Mouse (Mus musculus) telencephalon, adult 2 months (tissue): ENCODE measurements around the gene Rere.
"Not testable (repeated sequence)": the region's sequence is repeated elsewhere in the genome, so short reads cannot be mapped to it uniquely, and the experiment has no call there.

Experiments
- DNase-seq: peaks from one replicate; pipeline ENCODE4 v3.0.0-alpha.2; 2011; ENCODE audit warnings: low read depth, low spot score

The Rere gene

DNA sequence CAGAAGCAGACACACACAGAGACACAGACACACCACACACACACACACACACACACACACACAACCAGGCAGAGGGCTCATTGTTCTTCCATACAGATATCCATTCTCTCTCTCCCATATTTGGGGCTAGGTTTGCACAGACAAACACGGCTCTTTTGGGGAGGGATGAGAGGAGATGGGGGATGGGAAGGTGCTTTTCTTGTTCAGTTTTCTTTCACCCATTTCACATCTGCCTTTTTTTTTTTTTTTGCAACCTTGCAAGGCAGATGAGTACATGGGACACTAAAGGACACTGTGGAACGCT lies 1.8 kb downstream of the Rere start:
- DNase-seq = no peak

DNA sequence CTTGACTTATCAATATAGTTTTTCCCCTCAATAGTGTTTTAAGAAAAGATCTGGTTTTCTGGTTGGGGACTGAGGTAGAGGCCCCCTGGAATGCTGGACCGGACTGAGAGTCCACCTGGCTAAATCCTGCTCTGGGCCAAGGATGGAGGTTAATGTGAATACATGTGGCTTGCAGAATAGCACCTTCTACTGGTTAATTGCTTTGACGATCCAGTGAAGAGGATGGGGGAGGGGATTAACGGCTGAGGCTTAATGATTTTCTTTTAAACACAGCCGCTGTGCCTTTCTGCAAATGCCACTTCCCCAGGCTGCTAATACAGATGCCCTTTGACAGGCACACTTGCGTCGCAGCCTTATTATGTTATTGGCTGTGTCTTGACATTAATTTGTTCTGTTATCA lies 2.5 kb downstream of the Rere start:
- no peak for DNase-seq

DNA sequence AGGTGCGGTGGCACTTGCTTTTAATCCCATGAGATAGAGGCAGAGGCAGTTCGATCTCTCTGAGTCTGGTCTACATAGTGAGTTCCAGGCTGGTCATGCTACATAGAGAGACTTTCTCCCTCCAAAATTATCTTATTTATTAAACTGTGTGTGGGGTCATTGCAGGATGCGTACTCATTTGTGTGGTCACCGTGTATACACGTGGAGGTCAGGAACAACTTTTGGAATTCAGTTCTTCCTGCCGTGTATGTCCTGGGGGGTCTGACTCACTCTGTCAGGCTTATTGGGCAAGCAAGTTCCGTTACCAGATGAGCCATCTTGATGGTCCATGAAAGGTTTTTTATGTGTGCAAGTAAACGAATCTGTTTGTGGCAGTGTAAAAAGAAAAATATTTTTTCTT lies 5.5 kb downstream of the Rere start:
- DNase-seq = no peak

DNA sequence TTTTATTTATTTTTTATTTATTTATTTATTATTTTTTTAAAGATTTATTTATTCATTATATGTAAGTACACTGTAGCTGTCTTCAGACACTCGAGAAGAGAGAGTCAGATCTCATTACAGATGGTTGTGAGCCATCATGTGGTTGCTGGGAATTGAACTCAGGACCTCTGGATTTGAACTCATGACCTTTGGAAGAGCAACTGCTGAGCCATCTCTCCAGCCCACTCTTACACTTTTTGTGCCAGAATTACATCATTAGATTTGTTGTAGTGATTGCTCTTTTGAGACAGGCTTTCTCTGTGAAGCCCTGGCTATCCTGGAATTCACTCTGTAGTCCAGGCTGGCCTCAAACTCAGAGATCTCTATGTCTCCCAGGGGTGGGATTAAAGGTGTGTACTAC lies 6.0 kb downstream of the Rere start:
- not testable (repeated sequence) for DNase-seq

DNA sequence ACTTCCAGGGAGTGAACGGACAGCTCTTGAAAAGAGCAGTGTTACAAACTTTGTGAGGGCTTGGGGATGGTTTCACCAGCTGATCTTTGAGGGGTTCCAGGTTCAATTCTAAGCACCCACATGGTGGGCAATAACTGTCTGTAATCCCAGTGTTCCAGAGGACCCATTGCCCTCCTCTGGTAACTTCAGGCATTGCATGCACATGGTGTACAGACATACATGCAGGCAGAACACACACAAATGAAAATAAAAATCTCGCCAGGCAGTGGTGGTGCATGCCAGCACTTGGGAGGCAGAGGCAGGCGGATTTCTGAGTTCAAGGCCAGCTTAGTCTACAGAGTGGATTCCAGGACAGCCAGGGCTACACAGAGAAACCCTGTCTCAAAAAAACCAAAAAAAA lies 10.5 kb downstream of the Rere start:
- DNase-seq = no peak

DNA sequence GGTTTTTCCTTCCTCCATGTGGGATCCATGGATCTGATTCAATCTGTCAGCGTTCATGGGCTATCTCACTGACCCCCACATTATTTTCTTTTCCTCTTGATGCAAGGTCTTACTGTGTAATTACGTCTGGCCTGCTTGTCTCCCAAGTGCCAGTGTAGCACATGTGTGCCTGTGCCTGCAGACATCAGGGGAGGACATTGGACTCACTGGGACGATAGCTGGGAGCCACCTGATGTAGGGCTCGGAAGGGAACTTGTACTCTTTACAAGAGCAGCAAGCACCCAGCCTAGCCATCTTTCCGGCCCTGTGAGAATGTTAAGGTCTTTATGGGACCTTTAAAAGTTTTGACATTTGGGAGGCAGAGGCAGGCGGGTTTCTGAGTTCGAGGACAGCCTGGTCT lies 13.4 kb downstream of the Rere start:
- DNase-seq = no peak

DNA sequence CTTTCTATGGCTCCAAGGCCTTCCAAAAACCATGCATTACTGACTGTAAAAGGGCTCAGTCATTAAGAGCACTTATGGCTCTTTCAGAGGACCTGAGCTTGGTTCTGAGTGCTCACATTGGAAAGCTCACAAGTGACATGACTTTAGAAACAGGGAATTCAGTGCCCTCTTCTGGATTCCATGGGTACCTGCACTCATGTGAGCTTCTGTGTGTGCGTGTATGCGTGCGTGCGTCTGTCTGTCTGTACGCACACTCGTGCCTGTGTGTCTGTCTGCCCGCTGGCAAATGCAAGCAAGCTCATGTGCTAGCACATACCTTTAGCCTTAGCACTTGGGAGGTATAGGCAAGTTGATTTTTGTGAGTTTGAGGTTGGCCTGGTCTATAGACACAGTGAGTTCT lies 14.5 kb downstream of the Rere start:
- no peak for DNase-seq

DNA sequence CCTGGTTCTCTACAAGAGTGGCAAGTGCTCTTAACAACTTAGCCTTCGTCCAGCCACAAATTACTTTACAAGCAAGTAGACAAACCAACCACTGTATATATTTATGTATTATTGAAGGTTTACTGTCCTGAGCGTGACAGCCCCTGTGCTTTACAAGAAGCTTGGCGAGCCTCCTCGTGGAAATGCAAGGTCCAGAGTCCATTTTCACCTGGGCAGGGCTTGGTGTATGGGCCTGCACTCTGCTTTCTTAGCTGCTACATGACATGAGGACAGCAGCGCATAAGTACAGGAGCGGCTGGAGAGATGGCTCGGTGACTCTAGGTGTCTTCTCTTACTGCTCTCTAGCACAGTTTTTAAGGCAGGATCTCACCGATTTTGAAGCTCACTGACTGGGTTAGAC lies 21.3 kb downstream of the Rere start:
- no peak for DNase-seq

DNA sequence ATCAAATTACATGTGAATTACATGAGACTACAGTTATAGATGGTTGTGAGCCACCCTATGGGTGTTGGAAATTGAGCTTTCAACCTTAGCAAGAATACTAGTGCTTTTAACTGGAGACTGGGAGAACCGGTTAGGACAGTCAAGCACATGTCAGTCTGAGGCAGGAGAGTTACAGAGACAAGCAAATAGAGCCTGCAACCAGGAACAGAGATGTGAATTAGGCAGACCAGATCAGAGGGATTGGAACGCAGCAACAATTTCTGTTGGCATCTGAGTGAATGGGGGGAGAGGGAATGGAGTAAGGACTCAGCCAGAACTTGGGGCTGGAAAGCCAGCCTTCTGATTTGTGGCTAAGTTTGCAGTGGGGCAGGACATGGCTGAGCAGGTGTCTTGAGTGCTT lies 25.3 kb downstream of the Rere start:
- DNase-seq = no peak

DNA sequence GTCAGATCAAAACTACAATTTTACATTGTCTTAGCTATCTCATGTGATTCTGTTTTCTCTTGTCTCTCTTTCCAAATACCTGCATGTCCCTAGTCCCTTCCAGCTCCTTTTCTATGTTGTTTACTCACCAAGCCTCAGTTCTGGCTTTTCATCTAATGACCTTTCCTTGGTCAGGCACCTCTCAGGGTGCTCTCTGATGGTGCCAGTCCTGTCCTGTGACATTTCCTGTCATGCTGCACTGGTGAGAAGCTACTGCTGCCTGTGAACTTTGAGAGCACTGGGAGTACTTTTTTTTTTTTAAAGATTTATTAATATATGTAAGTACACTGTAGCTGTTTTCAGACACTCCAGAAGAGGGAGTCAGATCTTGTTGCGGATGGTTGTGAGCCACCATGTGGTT lies 25.8 kb downstream of the Rere start:
- no peak for DNase-seq

DNA sequence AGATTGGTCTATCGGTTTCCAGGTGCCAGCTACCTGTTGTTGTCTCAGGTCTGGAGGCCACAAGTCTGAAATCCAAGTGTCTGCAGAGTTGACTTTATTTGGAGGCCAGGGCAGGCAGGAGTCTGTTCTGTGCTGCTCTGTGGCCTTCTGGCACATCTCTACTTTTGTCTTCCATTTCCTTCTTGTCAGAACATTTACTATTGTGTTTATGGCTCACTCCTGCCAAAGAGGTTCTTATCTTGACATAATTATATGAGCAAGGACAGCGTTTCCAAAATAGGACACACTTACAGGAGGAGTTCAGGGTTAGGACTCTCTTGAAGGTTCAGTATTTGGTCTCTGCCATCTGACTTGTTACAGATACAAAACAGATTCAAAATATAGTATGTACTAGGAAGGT lies 30.0 kb downstream of the Rere start:
- DNase-seq = no peak

DNA sequence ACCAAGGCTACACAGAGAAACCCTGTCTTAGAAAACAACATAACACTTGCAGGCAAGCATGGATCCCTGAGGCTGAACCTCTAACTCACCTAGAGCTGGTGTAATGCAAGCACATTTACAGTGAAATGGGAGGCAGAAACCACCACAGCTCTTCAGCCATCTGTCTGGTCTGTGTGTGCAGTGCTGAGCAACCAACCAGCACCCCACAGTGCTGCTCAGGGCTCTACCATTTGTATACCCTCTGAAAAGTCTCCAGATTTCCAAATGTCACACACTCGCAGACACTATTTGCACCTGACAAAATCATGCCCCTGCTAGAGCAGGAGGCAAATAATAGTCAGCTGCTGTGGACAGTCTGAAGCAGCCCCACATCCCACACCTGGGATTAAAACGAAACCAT lies 31.2 kb downstream of the Rere start:
- no peak for DNase-seq

DNA sequence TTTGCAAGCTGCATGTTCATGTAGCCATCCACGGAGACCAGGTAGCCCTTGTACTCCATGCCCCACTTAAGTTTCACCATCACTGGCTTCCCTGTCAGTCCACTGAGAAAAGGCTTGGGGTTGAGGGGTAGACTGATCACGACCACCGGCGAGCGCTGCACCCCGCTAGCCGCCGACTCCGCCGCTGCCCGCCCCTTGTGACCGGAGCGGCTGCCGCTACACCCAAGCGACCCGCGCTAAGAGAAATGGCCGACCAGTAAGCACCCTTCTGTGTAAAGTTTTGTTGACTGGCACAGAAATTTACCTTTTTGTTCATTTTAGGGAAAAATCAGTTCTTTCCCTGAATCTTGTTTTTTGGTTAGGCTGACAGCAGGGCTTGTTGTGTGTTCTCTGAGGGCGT lies 33.9 kb downstream of the Rere start:
- no peak for DNase-seq

DNA sequence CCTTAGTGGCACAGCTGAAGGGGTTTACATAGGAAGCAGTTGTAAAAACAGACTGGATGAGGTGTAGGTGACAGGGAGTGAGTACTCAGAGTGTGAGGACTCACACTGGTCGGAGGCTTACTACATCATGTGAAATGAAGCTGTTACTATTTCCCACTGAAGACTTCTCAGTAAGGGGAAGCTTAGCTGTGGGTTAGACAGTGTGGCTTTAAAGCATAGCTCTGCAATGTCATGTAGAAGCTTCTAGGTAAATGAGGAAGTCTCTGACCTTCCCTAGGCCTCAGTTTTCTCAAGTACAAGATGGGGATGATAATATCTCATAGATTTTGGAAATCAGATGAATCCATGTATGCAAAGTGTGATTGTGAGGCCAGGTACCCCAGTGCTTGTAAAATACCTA lies 35.1 kb downstream of the Rere start:
- DNase-seq = no peak

DNA sequence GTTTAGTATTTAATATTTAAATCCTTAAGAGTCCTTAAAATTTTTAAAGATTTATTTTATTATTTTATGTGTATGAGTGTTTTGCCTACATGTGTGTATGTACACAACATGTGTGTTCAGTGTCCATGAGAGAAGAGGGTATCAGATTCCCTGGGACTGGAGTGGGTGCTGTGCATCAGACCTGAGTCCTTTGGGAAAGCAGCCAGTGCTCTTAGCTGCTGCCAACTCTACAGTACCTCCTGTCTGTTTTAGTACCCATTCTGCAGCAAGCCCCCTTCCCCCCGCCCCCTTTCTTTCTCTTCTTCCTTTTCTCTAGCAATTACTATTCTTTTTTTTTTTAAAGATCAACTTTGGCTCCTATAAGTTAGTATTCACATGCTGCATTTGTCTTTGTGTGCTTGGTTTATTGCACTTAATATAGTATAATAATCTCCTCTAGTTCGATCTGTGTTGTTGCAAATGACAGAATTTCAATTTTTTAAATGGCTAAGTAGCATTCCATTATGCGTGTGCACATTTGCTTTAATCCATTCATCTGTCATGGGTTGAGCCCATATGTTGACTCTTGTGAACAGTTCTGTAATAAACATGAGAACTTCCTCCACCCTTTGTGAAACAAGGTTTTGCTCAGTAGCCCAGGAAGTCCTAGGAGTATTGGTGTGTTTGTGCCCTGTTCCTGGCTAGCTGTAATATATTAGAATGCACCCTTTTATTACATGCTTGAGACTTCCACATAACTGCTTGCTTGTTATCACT lies 43.8 kb downstream of the Rere start:
- DNase-seq = no peak

DNA sequence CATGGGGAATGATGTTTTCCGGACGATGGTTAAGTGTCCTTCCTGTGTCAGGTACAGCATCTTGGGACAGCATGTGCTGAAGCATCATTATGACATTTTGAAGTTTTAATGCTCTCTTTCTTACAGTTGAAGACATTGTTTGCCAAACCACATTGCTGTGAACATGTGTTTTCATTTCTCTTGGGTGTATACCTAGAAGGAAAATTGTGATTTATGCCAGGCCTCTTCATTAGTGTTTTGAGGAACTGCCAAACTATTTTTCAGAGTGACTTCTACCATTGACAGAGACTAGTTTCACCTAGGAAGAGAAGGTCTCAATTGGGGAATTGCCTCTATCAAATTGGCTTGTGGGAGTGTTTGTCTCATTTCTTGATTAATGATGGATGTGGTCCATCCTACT lies 44.6 kb downstream of the Rere start:
- no peak for DNase-seq

DNA sequence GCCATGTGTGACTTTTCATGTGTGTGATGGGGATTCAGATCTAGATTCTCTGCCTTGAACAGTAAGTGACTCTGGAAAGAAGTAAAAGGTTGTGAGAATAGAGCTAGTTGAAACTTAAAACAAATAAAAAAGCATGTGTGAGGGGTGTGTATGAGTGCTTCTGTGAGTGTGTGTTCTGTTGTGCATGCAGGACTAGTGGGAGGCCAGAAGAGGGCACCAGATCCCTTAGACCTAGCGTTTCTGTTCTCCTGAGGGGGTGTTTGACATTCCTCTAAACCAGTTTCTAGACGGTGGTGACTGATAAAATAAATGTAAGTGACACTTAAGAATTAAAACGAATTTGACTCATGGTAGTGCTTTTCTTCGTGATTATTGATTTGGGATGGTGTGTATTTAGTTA lies 46.0 kb downstream of the Rere start:
- DNase-seq = no peak

DNA sequence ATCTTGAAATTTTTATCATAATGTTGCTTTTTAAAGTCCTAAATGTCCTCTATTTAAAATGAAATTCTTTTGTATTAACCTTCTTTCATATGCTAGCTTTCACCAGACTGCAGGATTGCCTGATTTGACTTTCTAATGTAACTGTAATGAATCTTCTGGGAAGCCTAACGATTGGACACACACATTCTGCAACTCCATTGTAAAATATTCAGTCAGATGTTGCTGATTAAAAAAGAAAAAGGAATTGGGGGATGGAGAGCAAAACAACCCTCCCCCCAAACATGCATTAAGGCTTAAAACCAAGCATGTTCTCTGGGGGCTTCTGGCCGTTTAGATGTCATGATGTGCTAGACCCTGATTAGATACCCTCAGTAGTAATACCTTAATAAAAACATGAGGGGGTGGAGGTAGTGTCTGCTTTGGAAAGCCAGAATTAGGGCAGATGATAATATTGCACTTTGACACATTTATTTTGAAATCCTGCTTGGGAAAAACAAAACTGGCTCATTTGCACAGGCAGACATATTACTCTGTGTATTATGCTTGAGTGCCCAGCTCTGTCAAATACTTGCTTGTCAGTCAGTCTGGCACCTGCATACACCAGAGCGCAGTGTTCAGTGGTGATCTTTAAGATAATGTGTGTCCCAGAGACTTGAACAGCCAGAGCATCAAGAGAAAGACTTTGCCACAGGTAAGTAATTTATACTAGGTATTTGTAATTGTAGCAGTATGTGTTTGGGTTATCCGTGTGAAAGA lies 52.7 kb downstream of the Rere start:
- no peak for DNase-seq

DNA sequence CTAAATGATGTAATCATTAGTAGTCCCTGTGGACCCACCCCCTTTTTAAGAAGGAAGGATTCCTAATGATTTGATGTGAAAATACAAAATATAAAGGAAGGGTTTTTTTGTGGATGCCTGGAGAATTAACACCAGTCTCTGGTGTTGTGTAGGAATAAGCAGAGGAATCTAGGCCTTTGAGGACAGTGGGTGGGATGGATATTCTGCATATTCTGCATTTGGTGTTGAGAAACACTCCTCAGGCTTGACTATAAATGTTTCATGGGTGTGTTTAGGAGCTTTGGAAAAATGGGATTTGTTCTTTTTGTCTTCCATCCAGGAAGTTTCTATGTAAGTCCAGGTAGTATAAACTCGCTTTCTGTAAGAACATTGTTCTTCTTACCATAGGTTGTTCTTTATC lies 55.8 kb downstream of the Rere start:
- peak; percentile 34 for DNase-seq

DNA sequence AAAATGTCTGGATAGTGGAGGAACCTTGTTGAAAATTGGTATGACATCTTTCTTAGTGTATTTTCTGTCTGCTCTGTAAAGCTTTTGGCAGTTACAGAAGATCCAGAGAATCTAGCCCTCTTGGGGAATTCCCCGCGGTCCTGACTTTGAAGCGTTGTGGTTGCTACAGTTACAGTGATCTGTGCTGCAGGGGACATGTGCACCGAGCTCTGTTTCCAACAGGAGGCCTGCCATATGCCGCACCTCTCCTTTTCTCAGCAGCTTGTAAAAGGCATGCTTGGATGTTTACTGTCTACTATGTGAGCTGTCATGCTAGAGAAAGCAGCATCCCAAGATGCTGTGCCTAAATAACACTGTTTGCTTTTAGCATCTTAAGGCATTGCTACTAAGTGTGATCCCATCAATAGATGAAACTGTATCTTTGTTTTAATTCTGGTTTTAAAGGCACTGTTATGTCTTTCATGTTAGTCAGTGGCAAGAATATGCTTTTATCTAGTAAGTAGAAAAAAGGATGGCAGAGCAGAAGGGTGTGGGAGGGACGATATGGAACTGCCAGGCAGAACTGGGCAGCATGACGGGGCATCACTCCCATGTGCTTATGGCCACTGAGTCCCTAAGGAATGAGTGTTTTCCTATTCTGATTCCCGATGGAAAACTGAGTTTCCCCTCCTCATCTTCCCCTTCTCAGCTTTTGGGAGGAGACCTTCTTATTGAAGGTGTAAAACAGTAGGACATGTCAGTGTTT lies 57.6 kb downstream of the Rere start:
- DNase-seq = peak; percentile 80

DNA sequence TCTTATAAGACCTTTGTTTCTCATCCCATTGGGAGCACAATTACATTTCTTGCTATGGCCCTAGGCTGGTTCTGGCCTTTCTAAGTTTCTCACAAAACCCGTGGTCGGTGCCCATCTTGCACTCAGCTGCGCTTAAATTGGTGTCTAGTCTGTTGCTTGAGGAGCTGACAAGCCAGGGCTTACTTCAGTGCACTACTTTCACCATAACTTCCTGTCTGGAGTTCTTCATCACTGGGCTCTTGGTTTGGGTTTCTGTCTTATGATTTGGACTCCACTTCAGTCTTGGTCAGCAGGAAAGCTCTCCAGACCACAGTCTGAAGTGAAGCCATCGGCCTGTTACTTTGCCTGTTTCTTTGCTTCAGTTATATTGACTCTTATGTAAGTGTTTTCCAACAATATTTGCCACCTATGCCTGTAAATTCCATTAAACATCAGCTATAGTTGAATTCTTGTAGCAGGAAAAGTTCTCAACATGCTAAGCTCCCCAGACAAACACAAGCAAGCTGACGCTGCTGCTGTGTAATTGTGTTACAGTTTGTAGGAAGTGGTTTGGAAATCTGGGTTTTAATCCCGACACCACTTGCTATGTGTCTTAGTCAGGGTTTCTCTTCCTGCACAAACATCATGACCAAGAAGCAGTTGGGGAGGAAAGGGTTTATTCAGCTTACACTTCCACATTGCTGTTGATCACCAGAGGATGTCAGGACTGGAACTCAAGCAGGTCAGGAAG lies 59.5 kb downstream of the Rere start:
- no peak for DNase-seq

DNA sequence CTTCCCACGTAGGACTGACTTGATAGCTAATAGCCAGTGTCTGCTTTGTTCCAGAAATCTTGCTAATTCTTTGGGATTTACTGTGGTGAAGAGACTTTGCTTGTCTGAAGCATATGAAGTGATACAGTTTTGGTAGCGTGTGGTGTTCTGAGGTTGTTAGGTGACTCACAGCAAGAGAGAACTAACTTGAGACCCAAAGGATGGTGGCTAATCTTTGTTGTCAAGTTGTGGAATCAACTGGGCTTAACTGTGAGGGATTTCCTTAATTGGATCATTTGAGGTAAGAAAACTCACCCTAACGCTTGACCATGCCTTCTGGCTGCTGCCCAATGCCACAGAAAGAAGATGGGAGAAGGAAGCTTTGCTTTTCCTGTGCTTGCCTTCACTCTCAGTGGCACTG lies 63.1 kb downstream of the Rere start:
- no peak for DNase-seq
